Mouse (Mus musculus): ENCODE results near the gene Ormdl3. TPM values are rescaled to one million over a fixed set of nuclear protein-coding genes. Genes with fewer than 3 reads are reported as not detected.
A peak's percentile ranks its signal among the peaks of the same experiment; 100 is the strongest.

Gene Ormdl3
- polyA plus RNA-seq, 1 experiment from 2014 or later: 82.8 TPM

- Histone ChIP-seq H3K4me1 (peaks cover 33% of the 10 kb centered on the region), H3K4me2 (replicated peaks) (peak overlapping the region; percentile 91), H3K4me3 (peak overlapping the region; percentile 88), H3K27me3 (peaks cover 3% of the 10 kb centered on the region), H3K9me3 (no peaks in the 10 kb centered on the region), H3K27ac (peak overlapping the region; percentile 67), H3K9ac (peak overlapping the region; percentile 91), H3K36me3 (peaks cover 30% of the 10 kb centered on the region)
- ATAC-seq (ENCODE audit: low FRiP score, low read depth): peak; percentile 60
- 1% methylated on average over 22 of the region's 22 CpGs for WGBS
Observed at GRCm38 (mm10) chr11:98586087-98586891, 879 bp downstream of the Ormdl3 start.

GRCm38 (mm10) chr11:98584629-98585177 is 2.5 kb downstream of the Ormdl3 start:
- Histone ChIP-seq H3K9ac (peak overlapping the region; percentile 91), H3K9me3 (no peaks in the 10 kb centered on the region), H3K4me1 (peaks cover 33% of the 10 kb centered on the region), H3K36me3 (peaks cover 46% of the 10 kb centered on the region), H3K27ac (no peak overlapping the region), H3K4me2 (replicated peaks) (peak overlapping the region; percentile 91; the same call in 1 of the 2 replicates), H3K27me3 (no peaks in the 10 kb centered on the region), H3K4me3 (peak overlapping the region; percentile 88; the same call in 1 of the 2 replicates)
- ATAC-seq (ENCODE audit: low FRiP score, low read depth): no peak
- 91% methylated on average over 6 of the region's 6 CpGs for WGBS

DNA sequence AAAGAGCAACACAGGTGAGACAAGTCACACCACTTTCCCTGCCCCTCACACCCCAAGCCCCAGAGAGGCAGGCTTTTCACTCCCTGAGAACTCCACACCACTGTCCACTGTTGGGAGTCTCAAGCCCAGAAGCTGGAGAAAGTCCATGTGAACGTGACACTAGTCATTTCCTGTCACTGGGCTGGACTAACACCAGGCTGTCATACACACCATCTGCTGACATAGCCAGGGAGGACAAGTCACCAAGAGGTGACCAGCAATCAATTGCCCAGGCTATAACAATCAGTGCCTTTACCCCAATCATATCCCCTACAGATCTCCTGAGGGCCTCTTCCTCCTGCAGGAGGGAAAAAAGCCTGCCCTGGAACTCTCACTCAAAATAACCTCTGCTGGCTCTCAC is 3.0 kb downstream of the Ormdl3 start:
- Histone ChIP-seq H3K27ac (no peak overlapping the region), H3K9ac (no peak overlapping the region)
- WGBS: 46% methylated on average over 1 of the region's 1 CpGs

GRCm38 (mm10) chr11:98583571-98583970 is 3.6 kb downstream of the Ormdl3 start:
- H3K4me3 ChIP-seq: no peak overlapping the region
- H3K9ac ChIP-seq: no peak overlapping the region
- H3K9me3 ChIP-seq: no peaks in the 10 kb centered on the region
- ATAC-seq (ENCODE audit: low FRiP score, low read depth): no peak
- H3K27me3 ChIP-seq: no peaks in the 10 kb centered on the region
- H3K36me3 ChIP-seq: peaks cover 49% of the 10 kb centered on the region
- H3K4me1 ChIP-seq: peaks cover 33% of the 10 kb centered on the region
- H3K4me2 ChIP-seq (replicated peaks): no peak overlapping the region
- WGBS: 27% methylated on average over 3 of the region's 3 CpGs
- no peak overlapping the region for H3K27ac ChIP-seq

More for the DNA sequence above, 3.0 kb downstream of the Ormdl3 start:
- Histone ChIP-seq H3K4me1 (peaks cover 33% of the 10 kb centered on the region), H3K4me2 (replicated peaks) (no peak overlapping the region), H3K36me3 (peaks cover 49% of the 10 kb centered on the region), H3K9me3 (no peaks in the 10 kb centered on the region), H3K4me3 (no peak overlapping the region), H3K27me3 (no peaks in the 10 kb centered on the region)
- no peak for ATAC-seq (ENCODE audit: low FRiP score, low read depth)

DNA sequence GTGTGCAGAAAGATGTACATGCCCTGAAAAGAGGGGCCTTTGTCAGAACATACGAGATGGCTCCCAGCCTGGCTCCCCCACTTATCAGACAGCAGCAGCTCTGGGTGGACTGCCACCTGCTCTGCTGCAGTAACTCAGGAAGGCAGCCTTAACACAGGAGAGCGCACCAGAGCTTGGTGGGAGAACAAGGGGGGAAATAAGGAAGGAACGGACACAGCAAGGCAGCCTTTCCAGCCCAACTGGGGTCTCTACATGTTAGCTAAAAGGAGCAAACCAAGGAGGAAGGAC is 4.0 kb downstream of the Ormdl3 start:
- H3K27ac ChIP-seq: no peak overlapping the region
- no peak for ATAC-seq (ENCODE audit: low FRiP score, low read depth)
- no peak overlapping the region for H3K4me2 ChIP-seq (replicated peaks)
- peaks cover 49% of the 10 kb centered on the region for H3K36me3 ChIP-seq
- H3K27me3 ChIP-seq: no peaks in the 10 kb centered on the region
- no peak overlapping the region for H3K9ac ChIP-seq
- peaks cover 29% of the 10 kb centered on the region for H3K4me1 ChIP-seq
- no peaks in the 10 kb centered on the region for H3K9me3 ChIP-seq
- WGBS: 93% methylated on average over 3 of the region's 3 CpGs
- H3K4me3 ChIP-seq: no peak overlapping the region

DNA sequence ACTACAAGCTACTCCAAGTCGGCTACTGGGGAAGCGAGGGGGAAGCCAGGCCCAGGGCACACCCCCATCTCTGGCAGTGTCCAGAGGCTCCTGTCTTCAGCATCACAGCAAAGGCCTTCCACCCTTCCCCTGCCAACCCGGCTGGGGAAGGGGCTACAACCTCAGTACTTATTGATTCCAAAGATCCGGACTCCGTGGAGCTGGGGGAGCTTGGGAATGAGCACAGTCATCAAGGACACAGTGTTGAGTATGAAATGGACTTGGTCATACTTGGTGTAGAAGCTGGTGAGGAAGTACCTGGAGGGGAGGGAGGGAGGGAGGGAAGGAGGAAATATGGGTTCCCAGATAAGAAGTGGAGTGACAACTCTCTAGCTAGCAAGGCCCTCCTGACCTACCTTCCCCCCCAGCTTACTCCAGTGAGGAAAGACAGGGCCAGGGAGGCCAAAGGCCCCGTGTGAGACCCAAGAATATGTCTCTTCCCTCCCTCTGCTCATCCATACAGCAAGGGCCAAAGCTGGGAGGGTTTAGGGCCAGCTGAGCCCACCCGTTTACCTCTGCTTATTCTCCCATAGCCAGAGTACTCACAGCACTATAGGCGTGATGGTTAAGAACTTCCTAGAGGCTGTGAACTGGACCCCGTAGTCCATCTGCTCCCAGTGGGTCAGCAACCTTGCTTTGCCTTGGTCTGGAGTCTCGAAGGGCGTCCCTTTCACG is 4.5 kb downstream of the Ormdl3 start:
- WGBS: 89% methylated on average over 12 of the region's 12 CpGs
- Histone ChIP-seq H3K9me3 (no peaks in the 10 kb centered on the region), H3K4me1 (peaks cover 24% of the 10 kb centered on the region), H3K4me2 (replicated peaks) (no peak overlapping the region), H3K27me3 (no peaks in the 10 kb centered on the region), H3K36me3 (peaks cover 49% of the 10 kb centered on the region), H3K4me3 (no peak overlapping the region), H3K9ac (no peak overlapping the region), H3K27ac (no peak overlapping the region)
- no peak for ATAC-seq (ENCODE audit: low FRiP score, low read depth)

- Histone ChIP-seq H3K4me2 (replicated peaks) (no peak overlapping the region), H3K4me3 (no peak overlapping the region), H3K27ac (no peak overlapping the region), H3K27me3 (no peaks in the 10 kb centered on the region), H3K9me3 (no peaks in the 10 kb centered on the region), H3K36me3 (peaks cover 49% of the 10 kb centered on the region), H3K4me1 (peaks cover 20% of the 10 kb centered on the region), H3K9ac (no peak overlapping the region)
- ATAC-seq (ENCODE audit: low FRiP score, low read depth): no peak
- WGBS: 87% methylated on average over 8 of the region's 8 CpGs
Observed at GRCm38 (mm10) chr11:98582030-98582388, 5.2 kb downstream of the Ormdl3 start.

DNA sequence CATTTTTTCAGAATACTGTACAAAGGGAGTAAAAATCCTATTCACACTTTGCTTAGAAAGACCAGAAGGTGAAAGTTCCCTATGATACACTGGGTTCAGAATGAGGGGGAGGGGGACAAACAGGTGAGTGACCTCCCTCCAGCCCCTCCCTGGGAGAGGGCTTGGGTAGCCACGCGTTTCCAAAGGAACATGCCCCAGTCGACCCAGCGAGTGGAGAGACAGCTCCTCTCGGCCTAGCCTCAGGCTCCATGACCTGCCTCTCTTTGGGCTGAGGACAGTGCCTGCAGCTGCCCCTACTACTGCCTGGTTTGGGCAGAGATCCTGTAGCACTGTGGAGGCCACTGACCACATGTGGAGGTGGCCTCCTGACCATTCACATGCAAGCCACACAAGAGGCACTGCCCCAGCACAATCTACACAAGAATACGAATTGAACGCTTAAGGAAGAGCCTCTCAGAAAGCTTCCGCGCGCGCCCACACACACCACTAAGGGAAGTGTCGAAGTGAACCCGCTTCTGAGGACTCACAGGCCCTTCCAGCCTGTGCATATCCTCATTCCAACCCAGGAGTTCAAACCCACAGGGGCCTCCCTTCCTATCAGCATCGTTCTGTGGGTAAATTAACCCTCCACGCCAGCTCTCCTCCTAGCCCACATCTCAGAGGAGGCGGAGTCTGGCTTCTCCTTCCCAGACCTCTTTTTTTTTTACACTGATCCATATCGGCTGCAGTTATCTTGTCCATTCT is 5.7 kb downstream of the Ormdl3 start:
- H3K36me3 ChIP-seq: peaks cover 49% of the 10 kb centered on the region
- H3K4me1 ChIP-seq: peaks cover 20% of the 10 kb centered on the region
- no peaks in the 10 kb centered on the region for H3K27me3 ChIP-seq
- 79% methylated on average over 17 of the region's 17 CpGs for WGBS
- no peak overlapping the region for H3K9ac ChIP-seq
- no peak for ATAC-seq (ENCODE audit: low FRiP score, low read depth)
- no peak overlapping the region for H3K4me3 ChIP-seq
- no peak overlapping the region for H3K27ac ChIP-seq
- no peaks in the 10 kb centered on the region for H3K9me3 ChIP-seq
- H3K4me2 ChIP-seq (replicated peaks): no peak overlapping the region

DNA sequence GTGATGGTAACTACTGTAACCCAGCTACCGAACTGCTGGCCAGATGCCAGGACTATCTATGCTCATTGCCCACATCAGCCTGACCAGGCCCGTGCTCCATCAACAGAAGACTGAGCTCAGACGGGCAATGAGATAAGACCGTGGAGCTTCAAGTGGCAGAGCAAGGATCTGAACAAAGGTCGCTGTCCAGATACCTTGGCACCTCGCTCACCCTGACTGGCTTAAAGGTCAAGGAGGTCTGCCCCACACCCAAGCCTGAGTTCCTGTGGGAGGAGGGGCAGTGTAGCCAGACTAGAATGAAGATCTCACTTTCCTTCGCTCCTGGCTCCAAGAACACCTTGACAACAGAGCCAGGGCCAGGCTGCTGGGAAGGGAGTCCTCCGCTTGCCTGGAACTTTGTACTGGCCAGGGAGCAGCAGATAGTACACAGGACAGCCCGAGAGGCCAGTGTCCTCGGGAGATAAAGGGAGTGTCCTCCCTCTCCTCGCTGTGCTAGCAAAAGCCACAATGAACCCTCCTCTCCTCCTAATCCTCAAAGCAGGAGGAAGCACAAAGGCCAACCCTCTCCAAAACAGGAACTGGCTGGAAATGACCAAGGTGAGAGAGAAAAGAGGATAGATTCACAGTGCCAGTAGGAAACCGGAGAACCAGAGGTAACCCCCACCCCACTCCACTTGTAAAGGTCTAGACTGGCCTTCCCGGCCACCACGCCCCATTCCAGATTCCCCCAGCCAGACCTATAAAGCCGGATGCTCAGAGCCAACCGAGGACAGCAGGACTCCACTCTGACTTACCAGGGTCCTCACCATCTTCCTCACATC is 6.7 kb downstream of the Ormdl3 start:
- Histone ChIP-seq H3K27ac (no peak overlapping the region), H3K36me3 (peaks cover 49% of the 10 kb centered on the region), H3K9me3 (no peaks in the 10 kb centered on the region), H3K27me3 (no peaks in the 10 kb centered on the region), H3K9ac (no peak overlapping the region), H3K4me1 (peaks cover 11% of the 10 kb centered on the region), H3K4me3 (no peak overlapping the region), H3K4me2 (replicated peaks) (no peak overlapping the region)
- 0 out of 2 replicates have a peak, but pooled peaks have one; percentile 33 for ATAC-seq (ENCODE audit: low FRiP score, low read depth)
- 83% methylated on average over 16 of the region's 16 CpGs for WGBS

GRCm38 (mm10) chr11:98577776-98578175 is 9.4 kb downstream of the Ormdl3 start:
- H3K27ac ChIP-seq: no peak overlapping the region
- H3K27me3 ChIP-seq: no peaks in the 10 kb centered on the region
- H3K4me1 ChIP-seq: no peaks in the 10 kb centered on the region
- 88% methylated on average over 5 of the region's 5 CpGs for WGBS
- no peak overlapping the region for H3K4me2 ChIP-seq (replicated peaks)
- H3K9ac ChIP-seq: no peak overlapping the region
- ATAC-seq (ENCODE audit: low FRiP score, low read depth): no peak
- no peak overlapping the region for H3K4me3 ChIP-seq
- peaks cover 34% of the 10 kb centered on the region for H3K36me3 ChIP-seq
- H3K9me3 ChIP-seq: no peaks in the 10 kb centered on the region

DNA sequence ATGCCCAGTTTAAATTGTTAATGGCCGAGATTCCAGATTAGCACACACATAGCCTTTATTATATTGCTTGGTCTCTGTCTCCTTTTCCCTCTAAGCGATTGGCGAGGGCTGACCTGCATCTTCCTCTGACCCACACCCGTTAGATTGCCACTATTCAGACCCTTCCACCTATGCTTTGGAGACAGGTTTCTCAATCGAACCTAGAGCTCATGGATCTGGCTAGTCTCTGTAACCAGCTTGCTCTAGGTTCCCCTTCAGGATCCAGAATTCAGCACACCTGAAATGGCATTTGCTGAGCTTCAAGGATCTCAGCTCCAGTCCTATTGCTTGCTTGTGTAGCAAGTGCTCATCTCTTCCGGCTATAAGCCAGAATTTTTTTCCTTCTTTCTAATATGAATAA is 17.7 kb downstream of the Ormdl3 start:
- H3K27ac ChIP-seq: no peak overlapping the region
- no peak overlapping the region for H3K4me2 ChIP-seq (replicated peaks)
- no peaks in the 10 kb centered on the region for H3K9me3 ChIP-seq
- 76% methylated on average over 6 of the region's 6 CpGs for WGBS
- H3K9ac ChIP-seq: no peak overlapping the region
- H3K4me3 ChIP-seq: no peak overlapping the region
- no peaks in the 10 kb centered on the region for H3K36me3 ChIP-seq
- no peaks in the 10 kb centered on the region for H3K27me3 ChIP-seq
- ATAC-seq (ENCODE audit: low FRiP score, low read depth): no peak
- no peaks in the 10 kb centered on the region for H3K4me1 ChIP-seq

All from limb, embryonic 13.5 days (tissue).